Mouse (Mus musculus): ENCODE measurements around the gene Tnfrsf26. TPM values are rescaled to one million over a fixed set of nuclear protein-coding genes. Genes with fewer than 3 reads are reported as not detected.

The Tnfrsf26 gene
- polyA plus RNA-seq, 1 experiment from 2014 or later: 0.07 TPM

GRCm38 (mm10) chr7:143631503-143631902 lies 3.0 kb upstream of the Tnfrsf26 start:
- Histone ChIP-seq H3K4me2 (ENCODE audit: low read depth, low read length) (no peak overlapping the region), H3K9ac (replicated peaks; ENCODE audit: low read length) (no peak overlapping the region), H3K27me3 (ENCODE audit: control insufficient read depth, insufficient read depth, low read length) (no peaks in the 10 kb centered on the region), H3K4me3 (ENCODE audit: low read depth, low read length) (no peak overlapping the region), H3K4me1 (ENCODE audit: control insufficient read depth, insufficient read depth, low read length) (no peaks in the 10 kb centered on the region), H3K27ac (replicated peaks; ENCODE audit: low read depth, low read length) (no peak overlapping the region), H3K36me3 (replicated peaks; ENCODE audit: control insufficient read depth, insufficient read depth, low read depth, low read length) (no peaks in the 10 kb centered on the region), H3K9me3 (replicated peaks; ENCODE audit: control insufficient read depth, low read length) (no peaks in the 10 kb centered on the region)
- ATAC-seq (replicated peaks; ENCODE audit: insufficient number of reproducible peaks, low FRiP score, low TSS enrichment, low read depth) (no peak), DNase-seq (ENCODE audit: low spot score) (no peak)
- 75% methylated on average over 2 of the region's 2 CpGs for WGBS

DNA sequence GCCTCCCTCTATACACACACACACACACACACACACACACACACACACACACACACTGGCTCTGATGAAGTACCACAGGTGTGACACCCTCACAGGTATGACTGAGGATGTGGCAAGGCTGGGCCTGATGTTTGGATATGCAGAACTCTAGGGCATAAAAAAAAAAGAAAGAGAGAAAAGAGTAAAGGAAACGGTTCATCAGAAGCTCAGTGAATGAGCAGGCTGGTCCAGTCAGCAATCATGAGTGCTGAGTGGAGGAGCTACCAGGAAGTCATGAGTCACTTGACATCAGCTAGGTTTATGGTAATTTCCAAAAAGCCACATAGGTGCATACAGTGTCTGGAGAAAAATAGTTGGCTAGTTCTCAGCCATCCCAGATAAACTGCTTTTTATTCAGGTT lies 979 bp upstream of the Tnfrsf26 start:
- H3K4me2 ChIP-seq (ENCODE audit: low read depth, low read length): no peak overlapping the region
- no peaks in the 10 kb centered on the region for H3K27me3 ChIP-seq (ENCODE audit: control insufficient read depth, insufficient read depth, low read length)
- WGBS: 53% methylated on average over 1 of the region's 1 CpGs
- no peak overlapping the region for H3K27ac ChIP-seq (replicated peaks; ENCODE audit: low read depth, low read length)
- ATAC-seq (replicated peaks; ENCODE audit: insufficient number of reproducible peaks, low FRiP score, low TSS enrichment, low read depth): no peak
- DNase-seq (ENCODE audit: low spot score): no peak
- H3K4me1 ChIP-seq (ENCODE audit: control insufficient read depth, insufficient read depth, low read length): no peaks in the 10 kb centered on the region
- H3K4me3 ChIP-seq (ENCODE audit: low read depth, low read length): no peak overlapping the region
- H3K9me3 ChIP-seq (replicated peaks; ENCODE audit: control insufficient read depth, low read length): no peaks in the 10 kb centered on the region
- H3K36me3 ChIP-seq (replicated peaks; ENCODE audit: control insufficient read depth, insufficient read depth, low read depth, low read length): no peaks in the 10 kb centered on the region
- H3K9ac ChIP-seq (replicated peaks; ENCODE audit: low read length): no peak overlapping the region

GRCm38 (mm10) chr7:143627555-143628286 lies 801 bp downstream of the Tnfrsf26 start:
- Histone ChIP-seq H3K27me3 (ENCODE audit: control insufficient read depth, insufficient read depth, low read length) (no peaks in the 10 kb centered on the region), H3K36me3 (replicated peaks; ENCODE audit: control insufficient read depth, insufficient read depth, low read depth, low read length) (no peaks in the 10 kb centered on the region), H3K4me1 (ENCODE audit: control insufficient read depth, insufficient read depth, low read length) (no peaks in the 10 kb centered on the region), H3K4me2 (ENCODE audit: low read depth, low read length) (no peak overlapping the region), H3K27ac (replicated peaks; ENCODE audit: low read depth, low read length) (no peak overlapping the region), H3K4me3 (ENCODE audit: low read depth, low read length) (no peak overlapping the region), H3K9ac (replicated peaks; ENCODE audit: low read length) (no peak overlapping the region), H3K9me3 (replicated peaks; ENCODE audit: control insufficient read depth, low read length) (no peaks in the 10 kb centered on the region)
- DNase-seq (ENCODE audit: low spot score) (no peak), ATAC-seq (replicated peaks; ENCODE audit: insufficient number of reproducible peaks, low FRiP score, low TSS enrichment, low read depth) (no peak)
- 62% methylated on average over 10 of the region's 10 CpGs for WGBS

GRCm38 (mm10) chr7:143626178-143626577 lies 2.3 kb downstream of the Tnfrsf26 start:
- no peak for DNase-seq (ENCODE audit: low spot score)
- Histone ChIP-seq H3K4me3 (ENCODE audit: low read depth, low read length) (no peak overlapping the region), H3K4me2 (ENCODE audit: low read depth, low read length) (no peak overlapping the region), H3K9ac (replicated peaks; ENCODE audit: low read length) (no peak overlapping the region), H3K27me3 (ENCODE audit: control insufficient read depth, insufficient read depth, low read length) (no peaks in the 10 kb centered on the region), H3K36me3 (replicated peaks; ENCODE audit: control insufficient read depth, insufficient read depth, low read depth, low read length) (no peaks in the 10 kb centered on the region), H3K4me1 (ENCODE audit: control insufficient read depth, insufficient read depth, low read length) (no peaks in the 10 kb centered on the region), H3K27ac (replicated peaks; ENCODE audit: low read depth, low read length) (no peak overlapping the region), H3K9me3 (replicated peaks; ENCODE audit: control insufficient read depth, low read length) (no peaks in the 10 kb centered on the region)
- 67% methylated on average over 2 of the region's 2 CpGs for WGBS
- ATAC-seq (replicated peaks; ENCODE audit: insufficient number of reproducible peaks, low FRiP score, low TSS enrichment, low read depth): no peak

GRCm38 (mm10) chr7:143625151-143625550 lies 3.4 kb downstream of the Tnfrsf26 start:
- H3K27ac ChIP-seq (replicated peaks; ENCODE audit: low read depth, low read length): no peak overlapping the region
- ATAC-seq (replicated peaks; ENCODE audit: insufficient number of reproducible peaks, low FRiP score, low TSS enrichment, low read depth) (no peak), DNase-seq (ENCODE audit: low spot score) (no peak)
- no peak overlapping the region for H3K4me3 ChIP-seq (ENCODE audit: low read depth, low read length)
- no peaks in the 10 kb centered on the region for H3K27me3 ChIP-seq (ENCODE audit: control insufficient read depth, insufficient read depth, low read length)
- no peaks in the 10 kb centered on the region for H3K36me3 ChIP-seq (replicated peaks; ENCODE audit: control insufficient read depth, insufficient read depth, low read depth, low read length)
- H3K4me1 ChIP-seq (ENCODE audit: control insufficient read depth, insufficient read depth, low read length): no peaks in the 10 kb centered on the region
- no peak overlapping the region for H3K9ac ChIP-seq (replicated peaks; ENCODE audit: low read length)
- WGBS: 74% methylated on average over 5 of the region's 5 CpGs
- H3K9me3 ChIP-seq (replicated peaks; ENCODE audit: control insufficient read depth, low read length): no peaks in the 10 kb centered on the region
- no peak overlapping the region for H3K4me2 ChIP-seq (ENCODE audit: low read depth, low read length)

DNA sequence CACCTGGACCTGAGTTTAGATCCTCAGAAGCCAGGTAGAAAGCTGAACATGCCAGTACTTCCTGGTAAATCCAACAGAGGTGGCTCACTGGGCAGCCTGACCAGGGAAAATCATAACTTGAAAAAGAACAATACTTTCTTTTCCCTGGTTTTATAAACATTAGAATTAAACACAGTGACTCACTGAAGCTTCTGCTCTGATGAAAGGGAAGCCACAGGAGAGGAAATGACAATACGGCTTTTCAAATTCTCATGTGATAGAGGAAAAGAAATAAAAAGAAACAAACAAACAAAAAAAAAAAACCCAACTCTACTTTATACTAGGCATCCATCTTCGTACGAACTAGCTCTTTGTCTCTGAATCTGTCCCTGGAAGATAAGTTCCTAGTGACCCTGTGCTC lies 4.0 kb downstream of the Tnfrsf26 start:
- no peaks in the 10 kb centered on the region for H3K36me3 ChIP-seq (replicated peaks; ENCODE audit: control insufficient read depth, insufficient read depth, low read depth, low read length)
- H3K4me3 ChIP-seq (ENCODE audit: low read depth, low read length): no peak overlapping the region
- H3K9me3 ChIP-seq (replicated peaks; ENCODE audit: control insufficient read depth, low read length): no peaks in the 10 kb centered on the region
- H3K4me2 ChIP-seq (ENCODE audit: low read depth, low read length): no peak overlapping the region
- H3K27me3 ChIP-seq (ENCODE audit: control insufficient read depth, insufficient read depth, low read length): no peaks in the 10 kb centered on the region
- DNase-seq (ENCODE audit: low spot score) (no peak), ATAC-seq (replicated peaks; ENCODE audit: insufficient number of reproducible peaks, low FRiP score, low TSS enrichment, low read depth) (no peak)
- H3K9ac ChIP-seq (replicated peaks; ENCODE audit: low read length): no peak overlapping the region
- WGBS: 81% methylated on average over 3 of the region's 3 CpGs
- no peaks in the 10 kb centered on the region for H3K4me1 ChIP-seq (ENCODE audit: control insufficient read depth, insufficient read depth, low read length)
- no peak overlapping the region for H3K27ac ChIP-seq (replicated peaks; ENCODE audit: low read depth, low read length)

- ATAC-seq (replicated peaks; ENCODE audit: insufficient number of reproducible peaks, low FRiP score, low TSS enrichment, low read depth): no peak
- no peak for DNase-seq (ENCODE audit: low spot score)
Observed at GRCm38 (mm10) chr7:143620951-143621350, 7.6 kb downstream of the Tnfrsf26 start.

DNA sequence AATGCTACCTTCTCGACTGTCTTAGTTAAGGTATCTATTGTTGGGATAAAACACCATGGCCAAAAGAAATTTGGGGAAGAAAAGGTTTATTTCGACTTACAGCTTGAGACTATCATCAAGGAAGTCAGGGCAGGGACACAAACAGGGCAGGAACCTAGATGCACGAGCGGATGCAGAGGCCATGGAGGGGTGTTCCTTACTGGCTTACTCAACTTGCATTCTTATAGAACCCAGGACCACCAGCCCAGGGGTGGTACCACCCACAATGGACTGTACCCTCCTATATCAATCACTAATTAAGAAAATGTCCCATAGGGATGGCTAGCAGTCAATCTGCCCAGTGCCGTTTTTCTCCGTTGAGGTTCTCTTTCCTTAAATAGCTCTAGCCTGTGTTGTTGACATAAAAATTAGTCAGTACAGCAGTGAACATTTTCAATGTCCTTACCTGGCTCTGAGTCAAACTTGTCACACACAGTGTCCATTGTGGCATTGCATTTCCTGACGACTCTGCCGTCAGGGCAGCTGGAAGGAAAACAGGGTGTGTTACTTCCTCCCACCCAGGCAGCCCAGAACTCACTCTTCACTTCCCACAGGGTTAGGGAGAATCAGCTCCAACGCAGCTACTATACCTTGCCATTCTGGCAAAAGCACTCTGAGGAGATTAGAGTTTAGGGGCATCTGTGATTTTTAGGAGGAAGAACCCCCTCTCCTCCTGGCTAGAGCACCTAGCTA lies 14.0 kb downstream of the Tnfrsf26 start:
- Histone ChIP-seq H3K9ac (replicated peaks; ENCODE audit: low read length) (no peak overlapping the region), H3K27ac (replicated peaks; ENCODE audit: low read depth, low read length) (no peak overlapping the region), H3K36me3 (replicated peaks; ENCODE audit: control insufficient read depth, insufficient read depth, low read depth, low read length) (no peaks in the 10 kb centered on the region; the same call in 1 of the 2 replicates), H3K9me3 (replicated peaks; ENCODE audit: control insufficient read depth, low read length) (no peaks in the 10 kb centered on the region), H3K27me3 (ENCODE audit: control insufficient read depth, insufficient read depth, low read length) (no peaks in the 10 kb centered on the region), H3K4me3 (ENCODE audit: low read depth, low read length) (no peak overlapping the region), H3K4me1 (ENCODE audit: control insufficient read depth, insufficient read depth, low read length) (no peaks in the 10 kb centered on the region), H3K4me2 (ENCODE audit: low read depth, low read length) (no peak overlapping the region)
- ATAC-seq (replicated peaks; ENCODE audit: insufficient number of reproducible peaks, low FRiP score, low TSS enrichment, low read depth) (no peak), DNase-seq (ENCODE audit: low spot score) (no peak)
- 64% methylated on average over 9 of the region's 9 CpGs for WGBS

More at GRCm38 (mm10) chr7:143620951-143621350, 7.6 kb downstream of the Tnfrsf26 start:
- H3K9me3 ChIP-seq (replicated peaks; ENCODE audit: control insufficient read depth, low read length): no peaks in the 10 kb centered on the region
- no peaks in the 10 kb centered on the region; the same call in 1 of the 2 replicates for H3K36me3 ChIP-seq (replicated peaks; ENCODE audit: control insufficient read depth, insufficient read depth, low read depth, low read length)
- H3K4me2 ChIP-seq (ENCODE audit: low read depth, low read length): no peak overlapping the region
- 70% methylated on average over 1 of the region's 1 CpGs for WGBS
- no peaks in the 10 kb centered on the region for H3K27me3 ChIP-seq (ENCODE audit: control insufficient read depth, insufficient read depth, low read length)
- no peak overlapping the region for H3K4me3 ChIP-seq (ENCODE audit: low read depth, low read length)
- H3K27ac ChIP-seq (replicated peaks; ENCODE audit: low read depth, low read length): no peak overlapping the region
- no peak overlapping the region for H3K9ac ChIP-seq (replicated peaks; ENCODE audit: low read length)
- H3K4me1 ChIP-seq (ENCODE audit: control insufficient read depth, insufficient read depth, low read length): no peaks in the 10 kb centered on the region

Measured in embryonic facial prominence, embryonic 11.5 days (tissue).